Mouse (Mus musculus) layer of hippocampus, adult 9-10 months (tissue): ENCODE measurements around the gene Oas3.
A peak's percentile ranks its signal among the peaks of the same experiment; 100 is the strongest.

Experiments used
- DNase-seq: peaks from one replicate; pipeline ENCODE4 v3.0.0; 2022; ENCODE audit warnings: low spot score

Oas3 gene

GRCm38 (mm10) chr5:120752786-120753185 is 24.7 kb downstream of the Oas3 start:
- DNase-seq, result no peak

DNA sequence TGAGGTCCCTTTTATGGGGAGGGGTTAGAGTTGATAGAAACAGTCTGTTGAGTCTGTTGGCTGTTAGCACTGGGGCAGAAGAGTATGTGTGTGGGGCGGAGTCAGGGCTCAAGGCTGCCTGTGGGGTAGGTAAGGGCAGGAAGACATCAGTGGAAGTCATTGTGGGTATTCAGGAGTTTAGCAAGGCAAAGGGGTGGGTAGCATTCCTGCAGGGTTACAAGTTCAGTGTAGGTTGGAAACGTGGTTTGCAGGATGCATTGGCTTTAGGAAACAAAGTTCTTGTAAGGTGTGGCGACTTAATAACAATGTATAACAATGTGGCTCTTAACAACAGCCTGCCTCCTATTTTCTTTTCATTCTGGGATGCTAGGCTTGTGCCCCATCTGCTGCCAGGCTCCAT is 26.3 kb downstream of the Oas3 start:
- no peak for DNase-seq

DNA sequence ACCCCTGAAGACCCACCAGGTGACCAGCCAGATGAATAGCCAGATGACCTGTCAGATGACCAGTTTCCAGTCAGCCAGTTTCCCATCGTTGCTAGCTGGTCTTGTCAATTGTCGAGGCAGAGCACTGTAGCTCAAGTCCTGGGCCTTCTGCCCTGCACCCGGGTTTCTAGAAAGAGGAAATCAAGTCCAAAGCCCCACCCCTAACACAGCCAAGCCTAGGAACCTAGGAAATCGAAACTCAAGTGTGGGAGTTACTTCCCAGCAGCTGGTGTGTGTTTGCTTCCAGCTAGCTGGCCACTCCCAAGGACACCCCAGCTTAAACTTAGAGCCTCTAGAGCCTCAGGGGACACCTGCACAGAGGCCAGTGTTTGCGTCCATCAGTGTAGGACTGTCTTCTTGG is 27.8 kb downstream of the Oas3 start, which contains the start of gene Oas2:
TSS of gene Oas2 (minus strand) at position 166 of the 400 bp plus-strand sequence.
- no peak for DNase-seq

DNA sequence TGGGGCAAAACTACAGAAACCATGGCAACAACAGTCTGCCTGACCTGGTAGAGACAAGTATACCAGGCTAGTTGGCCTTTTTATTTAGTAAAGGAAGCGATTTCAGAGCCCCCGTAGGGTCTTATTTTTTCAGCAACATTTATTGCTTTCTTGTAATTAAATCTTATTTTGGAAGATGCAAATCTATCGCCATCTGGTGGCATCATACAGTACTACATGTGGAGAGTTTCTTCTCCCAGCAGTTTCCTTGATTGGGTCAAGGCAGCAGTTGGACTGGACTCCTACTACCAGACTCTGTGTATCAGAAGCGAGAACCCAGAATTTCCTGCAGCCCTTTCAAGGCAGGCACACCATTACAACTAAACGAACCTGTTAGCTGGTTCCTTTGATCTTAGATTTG is 31.0 kb downstream of the Oas3 start:
- peak; percentile 65 for DNase-seq

DNA sequence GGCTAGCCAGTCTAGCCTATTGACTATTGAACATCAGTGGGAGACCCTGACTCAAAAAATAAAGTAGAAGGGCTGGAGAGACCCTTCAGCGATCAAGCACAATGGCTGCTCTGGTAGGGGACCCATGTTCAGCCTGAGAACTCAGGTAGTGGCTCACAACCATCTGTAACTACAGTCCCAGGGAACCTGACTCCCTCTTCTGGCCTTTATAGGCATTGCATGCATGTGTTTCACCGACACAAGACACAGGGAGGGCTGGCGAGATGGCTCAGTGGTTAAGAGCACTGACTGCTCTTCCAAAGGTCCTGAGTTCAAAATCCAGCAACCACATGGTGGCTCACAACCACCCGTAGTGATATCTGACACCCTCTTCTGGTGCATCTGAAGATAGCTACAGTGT is 35.3 kb downstream of the Oas3 start:
- DNase-seq, result peak; percentile 24

GRCm38 (mm10) chr5:120734380-120734990 is 43.0 kb downstream of the Oas3 start:
- no peak for DNase-seq

DNA sequence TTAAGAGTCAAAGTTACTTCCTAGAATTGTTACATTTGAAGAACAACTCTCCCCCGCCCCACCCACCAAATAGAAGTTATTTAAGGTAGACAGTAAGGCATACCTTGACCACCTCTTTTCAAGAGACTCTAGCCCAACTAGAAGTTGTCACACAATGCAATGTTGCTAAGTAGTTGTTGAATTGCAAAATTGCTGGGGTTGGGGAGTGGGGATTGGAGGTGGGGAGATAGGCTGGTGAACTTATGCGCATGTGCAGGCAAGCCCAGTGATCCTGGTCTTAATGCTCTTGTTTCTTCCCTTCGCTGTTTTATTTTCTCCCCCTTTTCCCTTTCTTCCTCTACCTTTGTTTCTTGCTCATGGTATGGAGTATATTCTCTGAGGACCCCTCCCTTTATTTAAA is 43.8 kb downstream of the Oas3 start:
- DNase-seq, result no peak

- no peak for DNase-seq
Observed at GRCm38 (mm10) chr5:120732740-120733139, 44.7 kb downstream of the Oas3 start.

- no peak for DNase-seq
Observed at GRCm38 (mm10) chr5:120729319-120729718, 48.1 kb downstream of the Oas3 start.

GRCm38 (mm10) chr5:120725811-120726455 is 51.5 kb downstream of the Oas3 start:
- DNase-seq, result no peak

DNA sequence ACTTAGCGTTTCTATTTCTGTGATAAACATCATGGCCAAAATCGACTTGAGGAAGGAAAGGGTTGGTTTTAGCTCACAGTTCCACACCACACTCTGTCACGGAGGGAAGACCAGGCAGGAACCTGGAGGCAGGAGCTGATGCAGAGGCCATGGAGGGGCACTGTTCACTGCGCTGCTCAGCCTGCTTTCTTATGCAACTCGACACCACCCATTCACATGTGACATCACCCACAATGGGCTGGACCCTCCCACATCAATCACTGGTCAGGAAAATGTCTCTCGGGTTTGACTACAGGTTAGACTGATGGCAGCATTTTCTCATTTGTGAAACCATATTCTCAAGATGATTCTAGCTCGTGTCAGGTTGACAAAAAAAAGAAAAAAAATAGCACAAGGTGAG is 56.5 kb downstream of the Oas3 start:
- no peak for DNase-seq

GRCm38 (mm10) chr5:120718600-120719378 is 58.7 kb downstream of the Oas3 start:
- no peak for DNase-seq

- DNase-seq, result no peak
Observed at GRCm38 (mm10) chr5:120717136-120717535, 60.3 kb downstream of the Oas3 start.

GRCm38 (mm10) chr5:120714314-120714713 is 63.1 kb downstream of the Oas3 start:
- DNase-seq, result no peak

- DNase-seq, result no peak
Observed at GRCm38 (mm10) chr5:120712721-120713120, 64.7 kb downstream of the Oas3 start.

- no peak for DNase-seq
Observed at GRCm38 (mm10) chr5:120711827-120712226, 65.6 kb downstream of the Oas3 start, which contains the start of gene Dtx1. Dtx1 (minus strand) TSS chr5:120711927.

GRCm38 (mm10) chr5:120711416-120711815 is 66.0 kb downstream of the Oas3 start:
- DNase-seq, result no peak

DNA sequence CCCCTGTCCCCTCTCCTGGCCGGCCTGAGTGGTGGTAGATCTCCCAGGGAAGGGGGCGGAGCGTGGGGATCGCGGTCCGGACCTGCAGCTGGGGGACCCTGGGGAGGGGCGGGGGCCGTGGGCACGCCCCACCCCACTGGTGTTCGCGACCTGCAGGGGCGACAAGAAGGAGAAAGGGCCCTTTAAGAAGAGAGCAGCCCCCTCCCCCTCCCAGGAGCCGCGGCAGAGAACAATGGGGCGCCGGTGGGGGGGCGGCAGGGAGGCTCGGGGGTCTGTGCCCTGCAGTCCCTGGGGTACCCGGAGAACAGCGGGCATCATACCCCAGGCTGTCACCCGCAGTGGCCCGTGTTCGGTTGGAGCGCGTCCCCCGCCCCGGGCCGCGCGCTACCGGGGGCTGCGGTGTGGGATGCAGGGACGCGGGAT is 66.6 kb downstream of the Oas3 start:
- DNase-seq, result no peak

- no peak for DNase-seq
Observed at GRCm38 (mm10) chr5:120710161-120710825, 67.2 kb downstream of the Oas3 start.

DNA sequence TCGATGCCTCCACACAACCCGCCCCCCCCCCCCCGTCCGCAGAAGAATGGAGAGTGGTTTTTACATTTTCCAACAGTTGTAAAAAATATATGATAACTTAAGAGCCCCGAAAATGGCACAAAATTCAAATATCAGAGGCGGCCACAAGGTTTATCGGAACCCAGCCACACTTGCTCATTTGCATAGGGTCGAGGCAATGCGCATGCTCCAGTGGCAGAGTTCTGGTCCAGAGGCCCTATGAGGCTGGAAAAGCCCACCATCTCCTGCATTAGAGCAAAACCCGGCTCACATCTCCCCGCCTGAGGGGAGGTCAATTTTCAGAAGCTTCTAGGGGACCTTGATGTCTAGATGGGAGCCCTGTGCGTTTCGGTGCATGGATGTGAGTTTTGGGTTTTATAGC is 70.5 kb downstream of the Oas3 start:
- no peak for DNase-seq

- DNase-seq, result no peak
Observed at GRCm38 (mm10) chr5:120706541-120706940, 70.9 kb downstream of the Oas3 start.

- DNase-seq, result no peak
Observed at GRCm38 (mm10) chr5:120704421-120704820, 73.0 kb downstream of the Oas3 start.

DNA sequence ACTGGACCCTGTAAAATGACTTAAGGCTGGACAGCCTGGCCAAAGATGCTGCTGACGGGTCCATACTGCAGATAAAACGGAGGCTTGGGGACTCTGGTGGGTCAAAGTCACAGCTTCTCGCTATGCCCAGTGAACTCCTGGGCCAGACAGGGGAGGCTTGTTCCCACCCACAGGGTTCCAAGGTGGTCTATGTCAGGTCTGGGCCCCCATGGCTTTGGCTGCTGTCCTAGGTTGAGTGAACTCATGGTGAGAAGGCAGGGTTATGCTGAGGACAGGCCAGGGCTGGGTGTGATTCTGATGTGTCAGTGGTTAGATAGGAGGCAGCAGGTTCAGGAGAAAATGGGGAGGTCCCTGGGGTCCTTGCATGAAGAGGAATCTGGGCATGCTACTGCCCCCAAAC is 73.8 kb downstream of the Oas3 start:
- DNase-seq, result no peak
